Mouse (Mus musculus): ENCODE results near the gene Ubap1l. TPM values are rescaled to one million over a fixed set of nuclear protein-coding genes. Genes with fewer than 3 reads are reported as not detected.
"Not testable (repeated sequence)": the region's sequence is repeated elsewhere in the genome, so short reads cannot be mapped to it uniquely, and the experiment has no call there.

Gene Ubap1l
- polyA plus RNA-seq (2012; ENCODE audit: insufficient read depth, low replicate concordance) = 0.28 and 4.7 TPM in 2 replicates

DNA sequence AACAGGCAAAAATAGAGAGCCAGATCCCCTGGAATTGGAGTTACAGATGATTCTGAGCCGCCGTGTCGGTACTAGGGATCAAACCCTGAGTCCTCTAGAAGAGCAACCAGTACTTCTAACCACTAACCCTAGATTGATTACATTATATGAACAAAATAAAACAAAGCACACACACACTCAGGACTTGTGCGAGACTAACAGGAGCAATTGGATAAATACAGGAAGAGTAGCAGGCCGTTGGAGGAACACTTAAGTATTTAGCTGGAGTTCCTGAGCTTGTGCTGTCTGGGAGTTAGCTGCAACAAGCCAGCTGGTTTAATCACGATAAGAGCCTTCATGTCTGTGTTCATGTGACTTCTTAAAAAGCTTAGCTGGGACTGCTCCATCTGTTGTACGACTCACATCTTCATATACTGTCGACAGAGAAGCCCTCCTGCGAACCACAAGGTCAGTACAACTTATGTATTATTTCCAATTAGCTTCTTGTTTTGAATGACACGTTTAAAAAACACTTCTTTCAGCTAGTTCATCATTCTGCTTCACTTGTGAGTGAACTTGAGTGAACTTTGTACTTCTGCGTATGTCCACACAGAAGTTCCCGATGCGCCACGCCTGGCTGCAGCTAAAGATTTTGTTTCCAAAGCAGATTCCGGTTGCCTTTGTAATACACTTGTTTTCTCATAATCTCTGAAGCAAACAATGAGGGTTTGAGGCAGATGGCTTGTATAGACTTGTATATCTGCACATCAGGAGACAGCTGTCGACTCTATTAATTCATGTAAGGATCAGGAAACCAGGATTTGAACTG, at the start of gene Ubap1l:
TSS of gene Ubap1l (plus strand) at position 401 of the 808 bp plus-strand sequence.
- TF ChIP-seq FLI1 (IDR thresholded peaks at IDR 0.05; ENCODE audit: low read length) (no peak), GATA1 (IDR thresholded peaks at IDR 0.05; ENCODE audit: borderline replicate concordance, low read length) (no peak)
- Histone ChIP-seq H3K9me3 (no peaks in the 10 kb centered on the region), H3K4me1 (peaks cover 30% of the 10 kb centered on the region), H3K4me3 (replicated peaks) (no peak within 1 kb of the TSS), H3K36me3 (replicated peaks; ENCODE audit: low read length) (peaks cover 88% of the 10 kb centered on the region), H3K27me3 (replicated peaks) (no peaks in the 10 kb centered on the region)

DNA sequence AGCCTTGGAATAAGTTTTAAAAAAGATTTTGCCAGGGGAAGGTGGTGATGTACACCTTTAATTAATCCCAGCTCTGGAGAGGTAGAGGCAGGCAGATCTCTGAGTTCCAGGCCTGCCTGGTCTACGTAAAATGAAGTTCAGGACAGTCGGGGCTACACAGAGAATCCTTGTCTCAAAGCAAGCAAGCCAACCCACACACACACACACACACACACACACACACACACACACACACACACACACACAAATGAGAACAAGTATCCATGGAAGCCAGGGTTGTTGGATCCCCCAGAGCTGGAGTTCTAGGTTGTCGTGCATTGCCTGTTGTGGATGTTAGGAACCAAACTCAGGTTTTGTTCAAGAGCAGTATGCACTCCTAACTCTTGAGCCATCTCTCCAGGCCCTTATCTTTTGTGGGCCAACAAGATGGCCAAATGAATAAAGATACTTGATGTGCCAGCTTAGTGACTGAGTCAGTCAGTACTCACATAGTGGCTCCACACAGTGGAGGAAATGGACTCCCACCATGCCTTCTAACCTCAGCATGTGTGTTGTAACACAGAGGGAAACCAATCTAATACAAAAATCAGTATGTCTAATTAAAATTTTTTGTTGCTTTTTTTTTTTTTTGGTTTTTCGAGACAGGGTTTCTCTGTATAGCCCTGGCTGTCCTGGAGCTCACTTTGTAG, 48.0 kb upstream of the Ubap1l start:
- Histone ChIP-seq H3K27me3 (replicated peaks) (no peaks in the 10 kb centered on the region), H3K36me3 (replicated peaks; ENCODE audit: low read length) (peaks cover 87% of the 10 kb centered on the region), H3K4me1 (no peaks in the 10 kb centered on the region), H3K4me3 (replicated peaks) (no peak overlapping the region), H3K9me3 (no peaks in the 10 kb centered on the region)
- TF ChIP-seq GATA1 (IDR thresholded peaks at IDR 0.05; ENCODE audit: borderline replicate concordance, low read length) (no peak), FLI1 (IDR thresholded peaks at IDR 0.05; ENCODE audit: low read length) (no peak)

DNA sequence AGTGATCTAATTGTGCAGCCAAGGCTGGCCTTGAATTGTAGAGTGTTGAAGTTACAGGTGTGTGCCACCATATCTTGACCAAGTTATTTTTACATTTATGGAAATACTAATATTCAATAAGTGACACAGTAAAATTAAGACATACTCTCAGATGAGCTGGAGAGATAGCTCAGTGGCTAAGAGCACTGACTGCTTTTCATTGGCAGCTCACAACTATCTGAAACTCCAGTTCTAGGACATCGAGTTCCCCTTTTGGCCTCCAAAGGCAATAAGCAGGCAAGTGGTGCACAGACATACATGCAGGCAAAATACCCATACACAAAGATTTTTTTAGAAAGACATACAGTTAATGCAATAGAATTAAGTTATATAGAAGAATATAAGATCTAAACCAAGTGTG, 47.0 kb upstream of the Ubap1l start:
- no peaks in the 10 kb centered on the region for H3K9me3 ChIP-seq
- TF ChIP-seq GATA1 (IDR thresholded peaks at IDR 0.05; ENCODE audit: borderline replicate concordance, low read length) = no peak
- no peak for TF ChIP-seq FLI1 (IDR thresholded peaks at IDR 0.05; ENCODE audit: low read length)
- H3K36me3 ChIP-seq (replicated peaks; ENCODE audit: low read length) = peaks cover 87% of the 10 kb centered on the region
- no peaks in the 10 kb centered on the region for H3K4me1 ChIP-seq
- H3K4me3 ChIP-seq (replicated peaks) = no peak overlapping the region
- no peaks in the 10 kb centered on the region for H3K27me3 ChIP-seq (replicated peaks)

DNA sequence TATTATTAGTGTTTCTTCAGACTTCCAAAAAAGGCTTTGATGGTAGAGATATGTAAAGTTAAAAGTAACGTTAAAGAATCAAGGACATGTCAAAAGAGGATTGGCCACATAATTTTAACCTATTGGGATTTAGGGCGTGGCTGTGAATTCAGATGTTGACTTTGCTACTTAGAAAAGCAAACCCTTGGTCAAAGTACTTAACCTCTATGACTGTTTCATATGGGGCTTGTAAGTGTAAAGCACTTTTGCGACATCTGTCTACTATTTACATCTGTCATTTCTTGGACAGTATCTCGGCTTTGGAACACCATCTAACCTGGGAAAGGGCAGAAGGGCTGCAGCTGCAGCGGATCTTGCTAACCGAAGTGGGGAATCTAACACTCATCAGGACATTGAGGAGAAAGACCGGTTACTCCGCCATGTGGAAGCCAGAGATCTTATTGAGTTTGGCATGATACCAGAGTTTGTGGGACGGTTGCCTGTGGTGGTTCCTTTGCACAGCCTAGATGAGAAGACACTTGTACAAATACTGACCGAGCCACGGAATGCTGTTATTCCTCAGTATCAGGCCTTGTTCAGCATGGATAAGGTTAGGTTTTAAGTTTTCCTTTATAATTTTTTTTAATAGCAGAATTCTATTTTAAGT, 38.5 kb upstream of the Ubap1l start:
- H3K36me3 ChIP-seq (replicated peaks; ENCODE audit: low read length) = peaks cover 94% of the 10 kb centered on the region

DNA sequence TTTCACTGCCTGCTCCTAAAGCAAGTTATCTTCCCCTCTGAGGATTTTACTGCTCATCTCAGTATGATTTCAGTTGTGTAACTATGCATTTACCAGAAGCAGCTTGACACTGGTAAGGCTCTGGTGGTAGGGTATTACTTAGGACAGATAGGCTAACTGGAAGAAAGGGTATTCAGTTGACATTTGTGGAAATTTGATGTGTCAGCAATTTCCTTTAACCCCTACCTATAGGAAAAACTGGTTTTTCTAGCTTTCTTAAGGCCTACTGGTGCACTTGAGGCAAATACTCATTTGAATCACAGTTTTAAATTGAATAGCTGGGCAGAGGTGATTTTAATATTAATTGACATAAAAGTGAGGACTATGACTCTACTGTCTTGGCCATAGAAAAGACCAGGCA, 34.9 kb upstream of the Ubap1l start:
- Histone ChIP-seq H3K36me3 (replicated peaks; ENCODE audit: low read length) (peaks cover 89% of the 10 kb centered on the region), H3K27me3 (replicated peaks) (no peaks in the 10 kb centered on the region), H3K9me3 (no peaks in the 10 kb centered on the region), H3K4me3 (replicated peaks) (no peak overlapping the region), H3K4me1 (peaks cover 4% of the 10 kb centered on the region; the same call in 1 of the 2 replicates)
- TF ChIP-seq GATA1 (IDR thresholded peaks at IDR 0.05; ENCODE audit: borderline replicate concordance, low read length) = no peak
- no peak for TF ChIP-seq FLI1 (IDR thresholded peaks at IDR 0.05; ENCODE audit: low read length)

More for the DNA sequence above, 38.5 kb upstream of the Ubap1l start:
- Histone ChIP-seq H3K4me1 (peaks cover 4% of the 10 kb centered on the region; the same call in 1 of the 2 replicates), H3K9me3 (no peaks in the 10 kb centered on the region), H3K4me3 (replicated peaks) (no peak overlapping the region), H3K27me3 (replicated peaks) (no peaks in the 10 kb centered on the region)
- TF ChIP-seq FLI1 (IDR thresholded peaks at IDR 0.05; ENCODE audit: low read length) (no peak), GATA1 (IDR thresholded peaks at IDR 0.05; ENCODE audit: borderline replicate concordance, low read length) (no peak)

DNA sequence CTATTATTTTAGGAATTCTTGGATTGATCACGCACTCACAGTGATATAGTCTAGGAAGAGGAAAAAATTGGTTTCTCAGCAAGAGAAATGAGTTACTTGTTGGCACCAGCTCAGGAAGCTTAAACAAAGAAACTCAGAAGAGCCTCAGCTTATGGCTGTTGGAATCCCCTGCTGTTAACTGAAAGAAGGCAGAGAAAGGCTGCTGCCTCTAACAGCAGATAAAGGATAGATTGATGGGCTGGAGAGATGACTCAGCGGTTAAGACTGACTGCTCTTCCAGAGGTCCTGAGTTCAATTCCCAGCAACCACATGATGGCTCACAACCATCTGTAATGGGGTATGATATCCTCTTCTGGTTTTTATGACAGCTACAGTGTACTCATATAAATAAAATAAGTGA, 33.5 kb upstream of the Ubap1l start:
- TF ChIP-seq GATA1 (IDR thresholded peaks at IDR 0.05; ENCODE audit: borderline replicate concordance, low read length) (no peak), FLI1 (IDR thresholded peaks at IDR 0.05; ENCODE audit: low read length) (no peak)
- H3K4me3 ChIP-seq (replicated peaks) = no peak overlapping the region
- no peaks in the 10 kb centered on the region for H3K9me3 ChIP-seq
- no peaks in the 10 kb centered on the region for H3K27me3 ChIP-seq (replicated peaks)
- H3K36me3 ChIP-seq (replicated peaks; ENCODE audit: low read length) = peaks cover 87% of the 10 kb centered on the region
- peaks cover 4% of the 10 kb centered on the region; the same call in 1 of the 2 replicates for H3K4me1 ChIP-seq

DNA sequence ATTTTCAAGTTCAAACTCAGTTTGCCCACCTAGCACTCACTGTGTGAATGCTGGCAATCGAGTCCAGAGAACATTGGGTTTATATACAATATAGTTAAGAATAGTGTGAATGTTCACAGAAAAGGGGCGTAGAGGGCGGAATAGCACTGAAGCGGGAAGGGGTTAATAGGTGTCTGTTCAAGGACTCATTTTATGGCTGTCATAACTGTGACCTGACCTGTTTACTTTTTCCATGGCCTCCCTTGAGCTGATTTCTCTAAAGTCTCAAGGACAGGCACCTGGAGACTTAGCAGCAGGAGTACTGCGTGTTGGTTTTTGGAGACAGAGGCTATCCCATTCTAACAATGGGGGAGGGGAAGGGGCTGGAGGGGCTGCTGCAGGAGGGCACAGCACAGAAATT, 26.9 kb upstream of the Ubap1l start:
- Histone ChIP-seq H3K4me3 (replicated peaks) (no peak overlapping the region), H3K9me3 (peaks cover 4% of the 10 kb centered on the region; the same call in 1 of the 2 replicates), H3K27me3 (replicated peaks) (no peaks in the 10 kb centered on the region), H3K36me3 (replicated peaks; ENCODE audit: low read length) (peaks cover 38% of the 10 kb centered on the region), H3K4me1 (no peaks in the 10 kb centered on the region)
- no peak for TF ChIP-seq GATA1 (IDR thresholded peaks at IDR 0.05; ENCODE audit: borderline replicate concordance, low read length)
- TF ChIP-seq FLI1 (IDR thresholded peaks at IDR 0.05; ENCODE audit: low read length) = no peak

DNA sequence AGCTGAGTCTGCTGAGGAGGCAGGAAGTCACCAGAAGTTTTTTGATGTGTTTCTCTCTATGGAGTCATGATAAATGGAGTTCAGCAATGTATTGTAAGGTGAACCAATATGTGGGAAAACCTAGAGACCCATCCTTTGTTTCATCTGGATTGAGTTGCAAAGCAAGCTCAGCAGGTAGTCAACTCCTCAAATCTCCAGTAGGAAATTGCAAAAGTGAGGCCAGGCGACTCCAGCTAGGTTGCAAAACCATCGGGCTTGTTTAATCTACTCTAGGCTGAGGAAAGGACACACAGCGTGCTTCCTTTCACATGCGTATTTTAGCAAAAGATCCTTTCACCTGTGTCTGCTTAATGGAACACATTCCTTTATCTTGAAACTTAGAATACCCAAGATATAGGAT, 21.7 kb upstream of the Ubap1l start:
- Histone ChIP-seq H3K36me3 (replicated peaks; ENCODE audit: low read length) (peaks cover 11% of the 10 kb centered on the region), H3K27me3 (replicated peaks) (no peaks in the 10 kb centered on the region), H3K4me3 (replicated peaks) (no peak overlapping the region), H3K9me3 (peaks cover 18% of the 10 kb centered on the region), H3K4me1 (no peaks in the 10 kb centered on the region)
- no peak for TF ChIP-seq GATA1 (IDR thresholded peaks at IDR 0.05; ENCODE audit: borderline replicate concordance, low read length)
- TF ChIP-seq FLI1 (IDR thresholded peaks at IDR 0.05; ENCODE audit: low read length) = no peak

DNA sequence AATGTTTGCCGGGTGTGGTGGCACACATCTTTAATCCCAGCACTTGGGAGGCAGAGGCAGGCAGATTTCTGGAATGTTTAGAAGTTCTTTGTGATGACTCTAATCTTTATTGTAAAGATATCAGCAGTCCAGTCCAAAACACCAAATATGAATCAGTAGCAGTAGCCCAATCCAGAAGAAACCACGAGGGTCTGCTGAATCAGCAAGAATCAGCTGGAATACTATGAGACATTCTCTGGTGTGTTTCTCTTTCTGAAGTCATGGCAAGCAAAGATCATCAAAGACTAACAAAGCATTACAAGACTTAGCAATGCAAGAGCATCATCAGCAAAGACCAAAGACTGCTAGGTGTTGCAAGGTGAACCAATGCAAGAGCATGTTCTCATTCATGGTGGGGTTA, 20.4 kb upstream of the Ubap1l start:
- H3K4me1 ChIP-seq = no peaks in the 10 kb centered on the region
- peaks cover 25% of the 10 kb centered on the region for H3K9me3 ChIP-seq
- no peaks in the 10 kb centered on the region for H3K27me3 ChIP-seq (replicated peaks)
- TF ChIP-seq FLI1 (IDR thresholded peaks at IDR 0.05; ENCODE audit: low read length) = no peak
- TF ChIP-seq GATA1 (IDR thresholded peaks at IDR 0.05; ENCODE audit: borderline replicate concordance, low read length) = no peak
- peaks cover 9% of the 10 kb centered on the region for H3K36me3 ChIP-seq (replicated peaks; ENCODE audit: low read length)
- no peak overlapping the region for H3K4me3 ChIP-seq (replicated peaks)

DNA sequence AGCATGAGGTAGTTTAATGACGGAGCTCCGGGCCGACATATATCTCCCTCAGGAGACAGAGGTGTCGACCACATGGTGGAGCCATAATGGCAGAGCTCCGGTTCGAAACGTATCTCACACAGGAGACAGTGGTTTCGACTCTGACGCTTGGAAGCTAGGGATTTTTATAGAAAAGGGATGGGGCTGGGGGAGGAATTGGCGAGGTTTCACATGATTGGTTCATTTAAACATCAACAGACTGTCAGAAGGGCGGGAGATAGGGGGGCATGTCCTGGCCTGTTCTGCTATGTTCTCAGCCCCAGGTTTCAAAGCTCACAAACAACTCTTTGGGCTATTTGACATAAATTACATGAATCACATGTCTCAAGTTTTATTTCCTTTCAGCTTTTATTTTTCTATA, 15.4 kb upstream of the Ubap1l start:
- Histone ChIP-seq H3K9me3 (peaks cover 12% of the 10 kb centered on the region), H3K4me1 (peaks cover 33% of the 10 kb centered on the region), H3K4me3 (replicated peaks) (peak overlapping the region; percentile 97)
- H3K27me3 ChIP-seq (replicated peaks); H3K36me3 ChIP-seq (replicated peaks; ENCODE audit: low read length): not testable (repeated sequence)

All from megakaryocyte, embryonic 14.5 days (primary cell).